Comparison of ENCODE assay signal across 11 mouse cellular contexts in genomic region chr11:3918738-3919137, GRCm38 (mm10). TPM values are rescaled to one million over a fixed set of nuclear protein-coding genes. Genes with fewer than 3 reads are reported as not detected.
DNase-seq lines count a peak whose midpoint lies in the region; ATAC-seq and TF ChIP-seq lines count a peak whose summit lies in the region.
"Had no signal": no experiment of that assay in that cellular context is flagged by ENCODE, and none has a peak within 500 bp of the region (broad histone marks: within the 10 kb centered on the region; RNA-seq: fewer than 3 reads in every experiment).

No protein-coding gene starts in this region.

- H3K4me3 ChIP-seq in embryonic facial prominence, embryonic 11.5 days (ENCODE audit: low read depth, low read length), result no peak overlapping the region
- H3K4me3 ChIP-seq in embryonic facial prominence, embryonic 10.5 days, result no peak overlapping the region
- H3K4me3 ChIP-seq in liver, embryonic 14.5 days (ENCODE audit: insufficient read depth in 1 of 2, low read depth in 2 of 2, low read length in 2 of 2), result no peak overlapping the region
- H3K4me3 ChIP-seq: liver, embryonic 13.5 days; neural tube, embryonic 12.5 days had no signal

- TF ChIP-seq CTCF in liver, embryonic 14.5 days (IDR thresholded peaks at IDR 0.05; ENCODE audit: low read depth), result peak; percentile 62

- no peaks in the 10 kb centered on the region for H3K9me3 ChIP-seq in embryonic facial prominence, embryonic 11.5 days (replicated peaks; ENCODE audit: control insufficient read depth, low read length)
- H3K9me3 ChIP-seq in embryonic facial prominence, embryonic 10.5 days, result no peaks in the 10 kb centered on the region
- no peaks in the 10 kb centered on the region for H3K9me3 ChIP-seq in liver, embryonic 14.5 days (ENCODE audit: control insufficient read depth, low read length)
- H3K9me3 ChIP-seq: liver, embryonic 13.5 days; neural tube, embryonic 12.5 days had no signal

- intact Hi-C loops in gastrocnemius, postnatal 14 days (cut with DNase I; ENCODE audit: low total_unique reads), result no loop called here

- H3K4me2 ChIP-seq in embryonic facial prominence, embryonic 11.5 days (ENCODE audit: low read depth, low read length), result no peak overlapping the region
- no peak overlapping the region for H3K4me2 ChIP-seq in liver, embryonic 14.5 days (ENCODE audit: low read depth)
- H3K4me2 ChIP-seq: liver, embryonic 13.5 days; neural tube, embryonic 12.5 days had no signal

- no peaks in the 10 kb centered on the region for H3K36me3 ChIP-seq in embryonic facial prominence, embryonic 11.5 days (replicated peaks; ENCODE audit: control insufficient read depth, insufficient read depth, low read depth, low read length)
- H3K36me3 ChIP-seq in embryonic facial prominence, embryonic 10.5 days (replicated peaks), result peaks cover 15% of the 10 kb centered on the region
- no peaks in the 10 kb centered on the region for H3K36me3 ChIP-seq in liver, embryonic 14.5 days (replicated peaks; ENCODE audit: control insufficient read depth, insufficient read depth, low read depth)
- H3K36me3 ChIP-seq: liver, embryonic 13.5 days had no signal

- H3K9ac ChIP-seq in embryonic facial prominence, embryonic 11.5 days (replicated peaks; ENCODE audit: low read length), result no peak overlapping the region
- H3K9ac ChIP-seq in liver, embryonic 14.5 days (replicated peaks), result no peak overlapping the region
- H3K9ac ChIP-seq: liver, embryonic 13.5 days; neural tube, embryonic 12.5 days had no signal

- no peak for TF ChIP-seq EP300 in liver, embryonic 14.5 days (IDR thresholded peaks at IDR 0.05; ENCODE audit: low read depth)

- no peak overlapping the region for H3K27ac ChIP-seq in embryonic facial prominence, embryonic 11.5 days (replicated peaks; ENCODE audit: low read depth, low read length)
- no peak overlapping the region for H3K27ac ChIP-seq in embryonic facial prominence, embryonic 10.5 days (replicated peaks)
- H3K27ac ChIP-seq in liver, embryonic 14.5 days, result no peak overlapping the region
- H3K27ac ChIP-seq: liver, embryonic 13.5 days; neural tube, embryonic 12.5 days had no signal

- H3K27me3 ChIP-seq in embryonic facial prominence, embryonic 11.5 days (ENCODE audit: control insufficient read depth, insufficient read depth, low read length), result no peaks in the 10 kb centered on the region
- no peaks in the 10 kb centered on the region for H3K27me3 ChIP-seq in embryonic facial prominence, embryonic 10.5 days (replicated peaks; ENCODE audit: low read depth, poor library complexity, severe bottlenecking)
- H3K27me3 ChIP-seq in liver, embryonic 14.5 days (ENCODE audit: control insufficient read depth, insufficient read depth, low read length), result peaks cover 7% of the 10 kb centered on the region
- H3K27me3 ChIP-seq: neural tube, embryonic 12.5 days had no signal

- no peak for ATAC-seq in embryonic facial prominence, embryonic 11.5 days (replicated peaks; ENCODE audit: insufficient number of reproducible peaks, low FRiP score, low TSS enrichment, low read depth)
- no peak for ATAC-seq in liver, embryonic 14.5 days (ENCODE audit: insufficient read depth)
- ATAC-seq: hindbrain, embryonic 16.5 days had no signal

- 67% methylated on average over 1 of the region's 1 CpGs for WGBS in embryonic facial prominence, embryonic 11.5 days
- WGBS in embryonic facial prominence, embryonic 10.5 days, result 72% methylated on average over 1 of the region's 1 CpGs
- WGBS in liver, embryonic 14.5 days (ENCODE audit: insufficient replicate concordance), result 29% methylated on average over 1 of the region's 1 CpGs

- peak; percentile 33 for DNase-seq in embryonic facial prominence, embryonic 11.5 days (ENCODE audit: low spot score)
- DNase-seq in embryonic facial prominence, embryonic 10.5 days (ENCODE audit: low spot score), result no peak
- no peak for DNase-seq in liver, embryonic 14.5 days (ENCODE audit: low read depth in 3 of 3, low spot score in 3 of 3)
- no peak for DNase-seq in liver
- peak; percentile 63 for DNase-seq in NIH3T3 (ENCODE audit: low read depth)
- peak; percentile 18 for DNase-seq in mesoderm, embryonic 11.5 days (ENCODE audit: low read depth, low spot score)
- no peak for DNase-seq in urinary bladder, postnatal 36 days (ENCODE audit: low spot score in 2 of 2)
- DNase-seq in gastrocnemius, postnatal 14 days, result no peak
- DNase-seq: liver, embryonic 13.5 days had no signal

- H3K4me1 ChIP-seq in embryonic facial prominence, embryonic 11.5 days (ENCODE audit: control insufficient read depth, insufficient read depth, low read length), result no peaks in the 10 kb centered on the region
- H3K4me1 ChIP-seq in embryonic facial prominence, embryonic 10.5 days, result peaks cover 8% of the 10 kb centered on the region
- peaks cover 4 to 6% of the 10 kb centered on the region in 2 experiments; a peak in 3 of 4 replicates for H3K4me1 ChIP-seq in liver, embryonic 14.5 days (replicated peaks; ENCODE audit: control insufficient read depth in 2 of 2, insufficient read depth in 2 of 2, low read length in 1 of 2)

RNA-seq across cellular contexts. Expression of gene Slc35e4, which starts 4.3 kb away (rescaled TPM):
- polyA plus RNA-seq in embryonic facial prominence, embryonic 11.5 days (2014; fragmentation: Nextera tagmentation; extraction: Ambion mirVana), result 2.0 and 2.1 TPM in 2 replicates
- 3.1 and 3.5 TPM in 2 replicates for polyA plus RNA-seq in embryonic facial prominence, embryonic 10.5 days (2016; fragmentation: Nextera tagmentation; extraction: Ambion mirVana)
- 0.22 and 0.31 TPM in 2 replicates for polyA plus RNA-seq in liver, embryonic 14.5 days (2012; rRNA removed)
- polyA plus RNA-seq in liver, embryonic 14.5 days (2014; fragmentation: Nextera tagmentation; extraction: Ambion mirVana), result 0.33 and 0.37 TPM in 2 replicates
- total RNA-seq in gastrocnemius, postnatal 14 days (2021), result 10 to 100 TPM; 17.4 to 20.3 TPM

RNA-seq across cellular contexts. Expression of gene Tcn2, which starts 13.2 kb away (rescaled TPM):
- 31.0 and 33.8 TPM in 2 replicates for polyA plus RNA-seq in embryonic facial prominence, embryonic 11.5 days (2014; fragmentation: Nextera tagmentation; extraction: Ambion mirVana)
- polyA plus RNA-seq in embryonic facial prominence, embryonic 10.5 days (2016; fragmentation: Nextera tagmentation; extraction: Ambion mirVana), result 23.7 and 23.9 TPM in 2 replicates
- 14.6 and 16.7 TPM in 2 replicates for polyA plus RNA-seq in liver, embryonic 14.5 days (2012; rRNA removed)
- 16.3 and 17.5 TPM in 2 replicates for polyA plus RNA-seq in liver, embryonic 14.5 days (2014; fragmentation: Nextera tagmentation; extraction: Ambion mirVana)
- 10 to 100 TPM; 18.8 to 22.8 TPM for total RNA-seq in gastrocnemius, postnatal 14 days (2021)

RNA-seq across cellular contexts. Expression of gene Dusp18, which starts 23.7 kb away (rescaled TPM):
- 13.2 and 13.9 TPM in 2 replicates for polyA plus RNA-seq in embryonic facial prominence, embryonic 11.5 days (2014; fragmentation: Nextera tagmentation; extraction: Ambion mirVana)
- 16.6 and 17.0 TPM in 2 replicates for polyA plus RNA-seq in embryonic facial prominence, embryonic 10.5 days (2016; fragmentation: Nextera tagmentation; extraction: Ambion mirVana)
- polyA plus RNA-seq in liver, embryonic 14.5 days (2012; rRNA removed), result 0.15 and 0.16 TPM in 2 replicates
- 0.20 and 0.27 TPM in 2 replicates for polyA plus RNA-seq in liver, embryonic 14.5 days (2014; fragmentation: Nextera tagmentation; extraction: Ambion mirVana)
- total RNA-seq in gastrocnemius, postnatal 14 days (2021), result 1 to 10 TPM; 2.7 to 4.0 TPM

RNA-seq across cellular contexts. Expression of gene 4921536K21Rik, which starts 23.8 kb away (rescaled TPM):
- polyA plus RNA-seq in embryonic facial prominence, embryonic 11.5 days (2014; fragmentation: Nextera tagmentation; extraction: Ambion mirVana), result 0.21 TPM in 2 replicates
- polyA plus RNA-seq in embryonic facial prominence, embryonic 10.5 days (2016; fragmentation: Nextera tagmentation; extraction: Ambion mirVana), result 0.61 and 0.97 TPM in 2 replicates
- 0.02 and 0.06 TPM in 2 replicates for polyA plus RNA-seq in liver, embryonic 14.5 days (2012; rRNA removed)
- polyA plus RNA-seq in liver, embryonic 14.5 days (2014; fragmentation: Nextera tagmentation; extraction: Ambion mirVana), result not detected in 2 replicates
- under 1 TPM; 0.10 to 0.11 TPM for total RNA-seq in gastrocnemius, postnatal 14 days (2021)
- polyA plus RNA-seq: liver, embryonic 13.5 days had no signal

RNA-seq across cellular contexts. Expression of gene Pes1, which starts 45.0 kb away (rescaled TPM):
- polyA plus RNA-seq in embryonic facial prominence, embryonic 11.5 days (2014; fragmentation: Nextera tagmentation; extraction: Ambion mirVana), result 78.9 and 81.2 TPM in 2 replicates
- polyA plus RNA-seq in embryonic facial prominence, embryonic 10.5 days (2016; fragmentation: Nextera tagmentation; extraction: Ambion mirVana), result 108 and 119 TPM in 2 replicates
- 29.4 and 35.4 TPM in 2 replicates for polyA plus RNA-seq in liver, embryonic 14.5 days (2012; rRNA removed)
- 33.1 and 34.2 TPM in 2 replicates for polyA plus RNA-seq in liver, embryonic 14.5 days (2014; fragmentation: Nextera tagmentation; extraction: Ambion mirVana)
- 10 to 100 TPM; 32.2 to 37.1 TPM for total RNA-seq in gastrocnemius, postnatal 14 days (2021)

Comparison
In these comparisons a context has a peak if more than half of its experiments do, and no peak if none do; other contexts are left out.
1. DNase-seq: peak in embryonic facial prominence, embryonic 11.5 days (single experiment), NIH3T3 (single experiment) and mesoderm, embryonic 11.5 days (single experiment); none in embryonic facial prominence, embryonic 10.5 days (single experiment), liver, embryonic 14.5 days (0 of 3), liver (single experiment), urinary bladder, postnatal 36 days (0 of 2) and gastrocnemius, postnatal 14 days (single experiment).
2. RNA of gene Dusp18, which starts 23.7 kb away (polyA plus RNA-seq): 16.6 to 17.0 TPM in embryonic facial prominence, embryonic 10.5 days and 13.2 to 13.9 TPM in embryonic facial prominence, embryonic 11.5 days; 0.15 to 0.27 TPM in liver, embryonic 14.5 days; every median in the first group is over 10 times any median in the second.